Mouse (Mus musculus): ENCODE results near the gene Lmx1b. TPM values are rescaled to one million over a fixed set of nuclear protein-coding genes. Genes with fewer than 3 reads are reported as not detected.

Lmx1b gene
- total and polyA plus RNA-seq, 3 experiments: not detected

DNA sequence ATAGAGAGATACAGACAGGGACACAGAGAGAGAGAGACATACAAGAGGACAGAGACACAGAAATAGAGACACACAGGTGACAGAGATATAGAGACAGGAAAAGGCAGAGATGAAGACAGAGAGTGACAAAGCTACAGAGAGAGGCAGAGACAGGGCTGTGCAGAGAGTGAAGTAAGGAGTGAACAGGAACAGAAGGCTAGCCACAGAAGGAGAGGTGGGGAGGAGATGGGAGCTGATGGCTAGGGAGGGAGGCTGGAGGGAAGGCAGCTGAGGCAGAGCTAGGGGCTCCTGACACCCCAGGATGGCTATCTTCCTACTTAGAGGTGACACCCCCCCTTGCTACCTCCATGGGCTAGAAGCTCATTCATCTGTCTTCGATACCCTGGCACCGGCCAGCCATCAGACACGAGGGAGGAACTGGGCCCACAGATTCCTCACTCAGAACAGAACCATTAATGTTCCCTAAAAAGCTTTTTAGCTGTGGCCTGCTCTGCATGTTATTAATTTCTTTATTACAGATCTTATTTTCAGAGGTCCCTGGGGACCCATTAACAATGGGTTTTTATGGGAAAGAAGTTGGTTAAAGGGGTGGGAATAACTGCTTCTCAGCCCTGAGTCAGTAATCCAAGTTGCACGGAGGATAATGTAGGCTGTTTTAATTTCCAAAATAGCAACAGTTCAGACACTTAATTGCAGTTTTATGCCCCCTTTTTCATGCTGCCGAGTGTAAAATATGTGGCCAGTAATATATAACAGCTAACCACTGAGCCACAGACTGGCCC lies 114.8 kb downstream of the Lmx1b start:
- 0 out of 4 replicates have a peak, but pooled peaks cover 0 to 3% of the 10 kb centered on the region in 2 experiments for H3K4me1 ChIP-seq (ENCODE audit: control insufficient read depth in 1 of 2, insufficient read depth in 2 of 2)
- TF ChIP-seq RCOR1 (conservative IDR thresholded peaks at IDR 0.05; ENCODE audit: low read depth, low read length): no peak
- no peak for TF ChIP-seq MEF2A (IDR thresholded peaks at IDR 0.05; ENCODE audit: borderline replicate concordance, low read depth, low read length)
- TF ChIP-seq ZNF384 (IDR thresholded peaks at IDR 0.05; ENCODE audit: low read depth, low read length): no peak
- no peak for TF ChIP-seq SIN3A (IDR thresholded peaks at IDR 0.05; ENCODE audit: low read length)
- TF ChIP-seq CHD1 (IDR thresholded peaks at IDR 0.05; ENCODE audit: low read depth, low read length): no peak
- no peak for TF ChIP-seq HCFC1 (IDR thresholded peaks at IDR 0.05; ENCODE audit: low read depth, low read length)
- no peak for TF ChIP-seq POLR2A (IDR thresholded peaks at IDR 0.05; ENCODE audit: low read depth, low read length)
- TF ChIP-seq UBTF (IDR thresholded peaks at IDR 0.05; ENCODE audit: low read depth, low read length): no peak
- TF ChIP-seq POLR2AphosphoS2 (IDR thresholded peaks at IDR 0.05; ENCODE audit: low read depth, low read length): no peak
- no peak for TF ChIP-seq JUN (IDR thresholded peaks at IDR 0.05; ENCODE audit: insufficient read depth, low read depth, low read length)
- no peak for TF ChIP-seq CHD2 (IDR thresholded peaks at IDR 0.05; ENCODE audit: low read length)
- no peak for TF ChIP-seq MAFK (IDR thresholded peaks at IDR 0.05; ENCODE audit: insufficient replicate concordance, low read length)
- no peak for TF ChIP-seq NRF1 (IDR thresholded peaks at IDR 0.05; ENCODE audit: low read depth, low read length)
- TF ChIP-seq E2F4 (IDR thresholded peaks at IDR 0.05; ENCODE audit: insufficient replicate concordance, low read depth, low read length): no peak
- TF ChIP-seq CTCF (conservative IDR thresholded peaks at IDR 0.05 in 1 of 2, IDR thresholded peaks at IDR 0.05 in 1 of 2; ENCODE audit: low read depth in 2 of 2, low read length in 2 of 2): no peak
- no peak for TF ChIP-seq JUND (conservative IDR thresholded peaks at IDR 0.05; ENCODE audit: low read depth, low read length)
- no peak for TF ChIP-seq MXI1 (IDR thresholded peaks at IDR 0.05; ENCODE audit: low read depth, low read length)
- no peak overlapping the region for H3K4me2 ChIP-seq (ENCODE audit: insufficient read depth, low read depth, poor library complexity, severe bottlenecking)
- H3K27me3 ChIP-seq (replicated peaks): peaks cover 52% of the 10 kb centered on the region
- in situ Hi-C loops (cut with MboI; ENCODE audit: low pct_ligation_motif_present, low pct_unique_long_range_greater_than_20kb, low sequenced_read_pairs) (no loop called here), dilution Hi-C loops (cut with MboI; ENCODE audit: extremely low pct_ligation_motif_present, extremely low pct_unique_long_range_greater_than_20kb, low sequenced_read_pairs) (no loop called here)
- no peaks in the 10 kb centered on the region for H3K79me2 ChIP-seq (replicated peaks; ENCODE audit: control insufficient read depth, extremely low read depth, insufficient read depth, poor library complexity, severe bottlenecking)
- H3K27ac ChIP-seq (ENCODE audit: insufficient read depth, low read depth): no peak overlapping the region
- no peak overlapping the region for H3K4me3 ChIP-seq (replicated peaks in 1 of 3; ENCODE audit: low read depth in 2 of 3, low read length in 2 of 3, poor library complexity in 1 of 3)
- no peaks in the 10 kb centered on the region for H3K36me3 ChIP-seq (replicated peaks in 1 of 2; ENCODE audit: control insufficient read depth in 1 of 2, insufficient read depth in 1 of 2, low read length in 1 of 2)
- DNase-seq (ENCODE audit: extremely low read depth): no peak
- no peak overlapping the region for H3K9ac ChIP-seq (ENCODE audit: insufficient read depth, low read depth)
- no peaks in the 10 kb centered on the region for H3K9me3 ChIP-seq (replicated peaks; ENCODE audit: low read length)

- H3K79me2 ChIP-seq (replicated peaks; ENCODE audit: control insufficient read depth, extremely low read depth, insufficient read depth, poor library complexity, severe bottlenecking): no peaks in the 10 kb centered on the region
- no peak for DNase-seq (ENCODE audit: extremely low read depth)
- dilution Hi-C loops (cut with MboI; ENCODE audit: extremely low pct_ligation_motif_present, extremely low pct_unique_long_range_greater_than_20kb, low sequenced_read_pairs): no loop called here
These were observed 124.5 kb downstream of the Lmx1b start for GRCm38 (mm10) chr2:33515856-33516255.

More at GRCm38 (mm10) chr2:33515856-33516255, 124.5 kb downstream of the Lmx1b start:
- no peak for TF ChIP-seq ELF1 (IDR thresholded peaks at IDR 0.05; ENCODE audit: low read depth, low read length)
- no peak for TF ChIP-seq HCFC1 (IDR thresholded peaks at IDR 0.05; ENCODE audit: low read depth, low read length)
- no peak for TF ChIP-seq USF1 (IDR thresholded peaks at IDR 0.05; ENCODE audit: low read depth, low read length)
- no peak for TF ChIP-seq JUN (IDR thresholded peaks at IDR 0.05; ENCODE audit: insufficient read depth, low read depth, low read length)
- TF ChIP-seq ETS1 (conservative IDR thresholded peaks at IDR 0.05; ENCODE audit: low read depth, low read length): no peak
- no peak for TF ChIP-seq MEF2A (IDR thresholded peaks at IDR 0.05; ENCODE audit: borderline replicate concordance, low read depth, low read length)
- TF ChIP-seq MAX (IDR thresholded peaks at IDR 0.05; ENCODE audit: low read length): no peak
- no peak for TF ChIP-seq E2F4 (IDR thresholded peaks at IDR 0.05; ENCODE audit: insufficient replicate concordance, low read depth, low read length)
- no peak for TF ChIP-seq NELFE (IDR thresholded peaks at IDR 0.05; ENCODE audit: low read depth, low read length)
- TF ChIP-seq CHD1 (IDR thresholded peaks at IDR 0.05; ENCODE audit: low read depth, low read length): no peak
- TF ChIP-seq NRF1 (IDR thresholded peaks at IDR 0.05; ENCODE audit: low read depth, low read length): no peak
- no peak for TF ChIP-seq PAX5 (IDR thresholded peaks at IDR 0.05; ENCODE audit: low read length)
- no peak for TF ChIP-seq ZKSCAN1 (IDR thresholded peaks at IDR 0.05; ENCODE audit: borderline replicate concordance, low read depth, low read length)
- TF ChIP-seq POLR2AphosphoS2 (IDR thresholded peaks at IDR 0.05; ENCODE audit: low read depth, low read length): no peak
- no peak for TF ChIP-seq POLR2A (IDR thresholded peaks at IDR 0.05; ENCODE audit: low read depth, low read length)
- TF ChIP-seq GABPA (IDR thresholded peaks at IDR 0.05; ENCODE audit: insufficient replicate concordance, low read depth, low read length): no peak
- no peak for TF ChIP-seq JUND (conservative IDR thresholded peaks at IDR 0.05; ENCODE audit: low read depth, low read length)
- in situ Hi-C loops (cut with MboI; ENCODE audit: low pct_ligation_motif_present, low pct_unique_long_range_greater_than_20kb, low sequenced_read_pairs): no loop called here
- Histone ChIP-seq H3K4me3 (replicated peaks in 1 of 3; ENCODE audit: low read depth in 2 of 3, low read length in 2 of 3, poor library complexity in 1 of 3) (no peak overlapping the region), H3K27ac (ENCODE audit: insufficient read depth, low read depth) (no peak overlapping the region), H3K4me2 (ENCODE audit: insufficient read depth, low read depth, poor library complexity, severe bottlenecking) (no peak overlapping the region), H3K4me1 (ENCODE audit: control insufficient read depth in 1 of 2, insufficient read depth in 2 of 2) (no peaks in the 10 kb centered on the region), H3K36me3 (replicated peaks in 1 of 2; ENCODE audit: control insufficient read depth in 1 of 2, insufficient read depth in 1 of 2, low read length in 1 of 2) (no peaks in the 10 kb centered on the region), H3K27me3 (replicated peaks) (peaks cover 43% of the 10 kb centered on the region), H3K9me3 (replicated peaks; ENCODE audit: low read length) (peaks cover 3% of the 10 kb centered on the region), H3K9ac (ENCODE audit: insufficient read depth, low read depth) (no peak overlapping the region)
